In genomic region chr9:27308045-27308444, GRCm38 (mm10) we compare ENCODE assay signal across 9 mouse cellular contexts. TPM values are rescaled to one million over a fixed set of nuclear protein-coding genes. Genes with fewer than 3 reads are reported as not detected.
DNase-seq lines count a peak whose midpoint lies in the region; ATAC-seq and TF ChIP-seq lines count a peak whose summit lies in the region.
"Had no signal": no experiment of that assay in that cellular context is flagged by ENCODE, and none has a peak within 500 bp of the region (broad histone marks: within the 10 kb centered on the region; RNA-seq: fewer than 3 reads in every experiment).

No protein-coding gene starts in this region.

- H3K9me3 ChIP-seq in liver, embryonic 12.5 days (replicated peaks), result no peaks in the 10 kb centered on the region
- H3K9me3 ChIP-seq in embryonic facial prominence, embryonic 10.5 days, result no peaks in the 10 kb centered on the region
- H3K9me3 ChIP-seq in hindbrain, postnatal 0 days (ENCODE audit: low read length), result no peaks in the 10 kb centered on the region
- H3K9me3 ChIP-seq: heart, embryonic 15.5 days; limb, embryonic 15.5 days had no signal

- no peaks in the 10 kb centered on the region for H3K4me1 ChIP-seq in liver, embryonic 12.5 days
- peaks cover 49% of the 10 kb centered on the region for H3K4me1 ChIP-seq in embryonic facial prominence, embryonic 10.5 days
- H3K4me1 ChIP-seq in hindbrain, postnatal 0 days (ENCODE audit: insufficient read depth, low read length), result peaks cover 48% of the 10 kb centered on the region

- H3K9ac ChIP-seq in liver, embryonic 12.5 days, result no peak overlapping the region
- H3K9ac ChIP-seq in hindbrain, postnatal 0 days (replicated peaks; ENCODE audit: low read length), result peak overlapping the region; percentile 37; the same call in 1 of the 2 replicates
- H3K9ac ChIP-seq: heart, embryonic 15.5 days; limb, embryonic 15.5 days had no signal

- ATAC-seq in liver, embryonic 12.5 days, result no peak
- no peak for ATAC-seq in hindbrain, postnatal 0 days
- ATAC-seq in megakaryocyte progenitor cell, adult 5-6 weeks (replicated peaks; ENCODE audit: poor library complexity), result no peak

- peaks cover 22% of the 10 kb centered on the region; the same call in 1 of the 2 replicates for H3K27me3 ChIP-seq in liver, embryonic 12.5 days (replicated peaks)
- H3K27me3 ChIP-seq in embryonic facial prominence, embryonic 10.5 days (replicated peaks; ENCODE audit: low read depth, poor library complexity, severe bottlenecking), result no peaks in the 10 kb centered on the region
- H3K27me3 ChIP-seq in hindbrain, postnatal 0 days (ENCODE audit: insufficient read depth, low read length), result no peaks in the 10 kb centered on the region

- H3K27ac ChIP-seq in liver, embryonic 12.5 days, result no peak overlapping the region
- H3K27ac ChIP-seq in embryonic facial prominence, embryonic 10.5 days (replicated peaks), result no peak overlapping the region
- peak overlapping the region; percentile 89 for H3K27ac ChIP-seq in hindbrain, postnatal 0 days
- H3K27ac ChIP-seq: heart, embryonic 15.5 days; limb, embryonic 15.5 days had no signal

- H3K4me2 ChIP-seq in liver, embryonic 12.5 days, result no peak overlapping the region
- no peak overlapping the region for H3K4me2 ChIP-seq in hindbrain, postnatal 0 days (ENCODE audit: low read depth, low read length)
- H3K4me2 ChIP-seq: heart, embryonic 15.5 days; limb, embryonic 15.5 days had no signal

- H3K36me3 ChIP-seq in liver, embryonic 12.5 days, result no peaks in the 10 kb centered on the region
- H3K36me3 ChIP-seq in embryonic facial prominence, embryonic 10.5 days (replicated peaks), result peaks cover 10% of the 10 kb centered on the region; the same call in 1 of the 2 replicates
- H3K36me3 ChIP-seq in hindbrain, postnatal 0 days (ENCODE audit: insufficient read depth, low read length), result 0 out of 2 replicates have a peak, but pooled peaks cover 5% of the 10 kb centered on the region
- H3K36me3 ChIP-seq: heart, embryonic 15.5 days; limb, embryonic 15.5 days had no signal

- H3K4me3 ChIP-seq in liver, embryonic 12.5 days, result no peak overlapping the region
- H3K4me3 ChIP-seq in embryonic facial prominence, embryonic 10.5 days, result no peak overlapping the region
- H3K4me3 ChIP-seq in hindbrain, postnatal 0 days (ENCODE audit: low read length), result no peak overlapping the region
- H3K4me3 ChIP-seq: heart, embryonic 15.5 days; limb, embryonic 15.5 days had no signal

- WGBS in liver, embryonic 12.5 days (ENCODE audit: insufficient replicate concordance), result 19% methylated on average over 7 of the region's 7 CpGs
- WGBS in embryonic facial prominence, embryonic 10.5 days, result 30% methylated on average over 7 of the region's 7 CpGs
- 43% methylated on average over 7 of the region's 7 CpGs for WGBS in hindbrain, postnatal 0 days

- TF ChIP-seq CTCF in hindbrain, postnatal 0 days (IDR thresholded peaks at IDR 0.05; ENCODE audit: low read depth), result no peak

- DNase-seq in liver, result peak; percentile 16
- peak; percentile 75 for DNase-seq in embryonic facial prominence, embryonic 10.5 days (ENCODE audit: low spot score)
- DNase-seq in hindbrain, postnatal 0 days (ENCODE audit: low spot score), result no peak
- DNase-seq in retina, embryonic 14.5 days (ENCODE audit: low spot score), result peak; percentile 48
- DNase-seq in gastrocnemius, adult 18-20 months (ENCODE audit: low spot score), result no peak

RNA-seq across cellular contexts. Expression of gene Igsf9b, which starts 9.0 kb away (rescaled TPM):
- 0.15 and 0.20 TPM in 2 replicates for polyA plus RNA-seq in liver, embryonic 12.5 days (2016; fragmentation: Nextera tagmentation; extraction: Ambion mirVana)
- 4.2 and 4.8 TPM in 2 replicates for polyA plus RNA-seq in embryonic facial prominence, embryonic 10.5 days (2016; fragmentation: Nextera tagmentation; extraction: Ambion mirVana)
- 86.5 and 89.9 TPM in 2 replicates for total RNA-seq in hindbrain, postnatal 0 days (2014; rRNA removed)
- polyA plus RNA-seq in hindbrain, postnatal 0 days (2015; fragmentation: Nextera tagmentation; extraction: Ambion mirVana), result 20.4 and 21.4 TPM in 2 replicates
- total RNA-seq in gastrocnemius, adult 18-20 months (2021), result 1 to 10 TPM in 1 of 2 experiments, under 1 TPM in 1; 0.78 to 1.4 TPM
- 0.10 TPM in 1 of 2 replicates, not detected in the other for total RNA-seq in megakaryocyte progenitor cell, adult 5-6 weeks (2015)
- 0.03 TPM in 1 of 2 replicates, not detected in the other for total RNA-seq in megakaryocyte progenitor cell, adult 5-6 weeks (2017)

Comparison
In these comparisons a context has a peak if more than half of its experiments do, and no peak if none do; other contexts are left out.
1. DNase-seq: peak in liver (single experiment), embryonic facial prominence, embryonic 10.5 days (single experiment) and retina, embryonic 14.5 days (single experiment); none in hindbrain, postnatal 0 days (single experiment) and gastrocnemius, adult 18-20 months (single experiment).
2. RNA of gene Igsf9b, which starts 9.0 kb away (total RNA-seq): 86.5 to 89.9 TPM in hindbrain, postnatal 0 days; 0.78 to 1.4 TPM in gastrocnemius, adult 18-20 months and 0.03 to 0.10 TPM in megakaryocyte progenitor cell, adult 5-6 weeks; every median in the first group is over 10 times any median in the second.